Mouse (Mus musculus) liver, adult 2 months (tissue): ENCODE results near the gene Ccl27a. TPM values are rescaled to one million over a fixed set of nuclear protein-coding genes. Genes with fewer than 3 reads are reported as not detected.
A peak's percentile ranks its signal among the peaks of the same experiment; 100 is the strongest.
"Not testable (repeated sequence)": the region's sequence is repeated elsewhere in the genome, so short reads cannot be mapped to it uniquely, and the experiment has no call there.

Source experiments
- DNase-seq: peaks from one replicate; pipeline ENCODE4 v3.0.0-alpha.2; 2011; ENCODE audit warnings: low read depth, low spot score; ENCODE audit errors: extremely low read depth
- H3K27ac ChIP-seq: fragments of 200-500 bp; replicated peaks from 2 replicates; pipeline ENCODE4 v1.5.1; 2012; ENCODE audit warnings: low read depth, mild to moderate bottlenecking, control low read depth, inconsistent platforms, low read length; ENCODE audit not compliant: insufficient read depth
- H3K27me3 ChIP-seq: fragments of 200-500 bp; 2 replicates; pipeline ENCODE4 v1.6.1; 2012; ENCODE audit warnings: mild to moderate bottlenecking, moderate library complexity, low read length, inconsistent platforms; ENCODE audit not compliant: control insufficient read depth, insufficient read depth
- H3K36me3 ChIP-seq: fragments of 200-500 bp; 2 replicates; pipeline ENCODE4 v1.6.1; 2012; ENCODE audit warnings: low read length, inconsistent platforms; ENCODE audit not compliant: control insufficient read depth, insufficient read depth
- H3K4me1 ChIP-seq: fragments of 200-500 bp; 2 replicates; pipeline ENCODE4 v1.6.1; 2011; ENCODE audit warnings: low read length; ENCODE audit not compliant: control insufficient read depth, insufficient read depth
- H3K4me3 ChIP-seq: fragments of 200-500 bp; 2 replicates; pipeline ENCODE4 v1.5.1; 2011; ENCODE audit warnings: low read depth, mild to moderate bottlenecking, control low read depth, low read length, moderate library complexity; ENCODE audit not compliant: insufficient read depth
- H3K79me2 ChIP-seq: fragments of 200-500 bp; 2 replicates; pipeline ENCODE4 v1.6.1; 2012; ENCODE audit warnings: inconsistent platforms, mild to moderate bottlenecking, low read length, moderate library complexity; ENCODE audit not compliant: control insufficient read depth, insufficient read depth
- H3K9ac ChIP-seq: fragments of 200-500 bp; 2 replicates; pipeline ENCODE4 v1.6.1; 2012; ENCODE audit warnings: low read depth, mild to moderate bottlenecking, control low read depth, inconsistent platforms, low read length
- WGBS: fragments of 180-500 bp; shearing (Covaris S2); methylation state at CpG from one replicate; pipeline ENCODE4 v1.1.7; 2018; 5-methylcytosine and 5-hydroxymethylcytosine counted together
- polyA plus RNA-seq: library from polyadenylated mRNA; depleted of rRNA; stranded (reverse); fragments of >200 nt; gene quantifications from 2 replicates; pipeline ENCODE4 v1.2.3, GENCODE M21; 2012; rRNA removed
- total RNA-seq: library from RNA; depleted of rRNA; stranded (reverse); fragments of >200 nt; gene quantifications from 2 replicates; pipeline ENCODE4 v1.2.3, GENCODE M21; 2014; rRNA removed

Gene Ccl27a
- total RNA-seq (11.9 and 13.1 TPM in 2 replicates), polyA plus RNA-seq (33.3 and 39.4 TPM in 2 replicates)

DNA sequence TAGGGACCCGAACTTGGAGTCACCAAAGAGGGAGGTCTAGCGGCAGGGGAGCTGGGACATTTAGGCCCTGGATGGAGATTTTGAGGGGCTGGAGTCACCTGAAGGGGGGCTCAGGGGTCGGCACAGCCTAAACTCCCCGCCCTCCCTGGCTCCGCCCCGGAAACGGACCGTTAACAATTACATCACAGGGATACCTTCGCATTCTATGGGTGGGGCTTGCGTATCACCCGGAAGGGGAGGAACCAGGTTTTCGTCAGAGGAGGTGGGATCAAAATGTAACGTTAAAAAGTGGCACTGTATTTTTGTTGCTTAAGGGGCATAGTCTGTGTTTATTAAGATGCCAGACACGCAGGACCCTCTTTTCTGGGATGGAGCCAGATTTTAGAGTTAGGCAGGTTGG is at the start of gene Ccl27a:
Gene Ccl27a (minus strand): TSS at position 246 of the 400 bp plus-strand sequence.
- H3K4me1 ChIP-seq, H3K36me3 ChIP-seq, H3K27me3 ChIP-seq, H3K79me2 ChIP-seq: not testable (repeated sequence)
- Histone ChIP-seq H3K4me3 (peak within 1 kb of the TSS; percentile 57), H3K27ac (peak within 1 kb of the TSS; percentile 60), H3K9ac (peak within 1 kb of the TSS; percentile 77; the same call in 1 of the 2 replicates)
- DNase-seq, result peak; percentile 80
- WGBS, result 4% methylated on average over 12 of the region's 14 CpGs

DNA sequence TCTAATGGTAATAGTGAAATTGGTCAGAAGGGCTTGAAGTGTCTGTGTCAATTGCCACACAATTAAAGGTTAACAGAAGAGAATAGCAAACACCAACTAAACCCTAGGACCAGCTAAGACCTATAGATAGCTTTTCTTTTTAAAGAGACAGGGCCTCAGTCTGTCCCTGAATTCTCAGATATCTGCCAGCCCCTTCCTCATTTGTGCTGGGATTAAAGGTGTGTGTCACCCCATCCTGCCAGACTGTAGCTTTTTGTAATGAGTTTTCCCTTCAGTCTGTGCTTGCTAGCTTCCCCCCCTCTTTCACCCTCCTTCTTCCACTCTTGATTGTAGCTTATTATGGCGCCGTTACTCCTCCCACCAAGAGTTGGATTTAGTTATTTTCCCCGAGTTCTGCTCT is 9.2 kb upstream of the Ccl27a start:
- H3K9ac ChIP-seq, H3K27ac ChIP-seq, H3K4me1 ChIP-seq, H3K36me3 ChIP-seq, H3K79me2 ChIP-seq, DNase-seq, H3K27me3 ChIP-seq, H3K4me3 ChIP-seq: not testable (repeated sequence)
- 64% methylated on average over 3 of the region's 3 CpGs for WGBS

DNA sequence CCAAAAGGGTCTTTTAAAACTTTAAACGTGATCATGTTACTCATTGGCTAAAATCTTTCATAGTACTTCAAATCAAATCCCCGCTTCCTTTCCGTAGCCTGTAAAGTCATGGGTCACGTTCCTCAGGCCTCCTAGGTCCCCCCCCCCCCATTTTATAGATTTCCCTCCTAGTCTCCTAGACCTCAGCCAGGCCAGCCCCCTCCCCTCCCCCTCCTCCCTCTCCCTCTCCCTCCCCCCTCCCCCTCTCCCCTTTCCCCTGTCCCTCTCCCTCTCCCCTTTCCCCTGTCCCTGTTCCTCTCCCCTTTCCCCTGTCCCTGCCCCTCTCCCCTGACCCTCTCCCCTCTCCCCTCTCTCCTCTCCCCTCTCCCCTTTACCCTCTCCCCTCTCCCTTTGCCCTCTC is 8.7 kb upstream of the Ccl27a start:
- not testable (repeated sequence) for DNase-seq, H3K9ac ChIP-seq, H3K79me2 ChIP-seq, H3K4me3 ChIP-seq, H3K4me1 ChIP-seq, H3K27me3 ChIP-seq, H3K27ac ChIP-seq, H3K36me3 ChIP-seq
- 54% methylated on average over 4 of the region's 4 CpGs for WGBS

DNA sequence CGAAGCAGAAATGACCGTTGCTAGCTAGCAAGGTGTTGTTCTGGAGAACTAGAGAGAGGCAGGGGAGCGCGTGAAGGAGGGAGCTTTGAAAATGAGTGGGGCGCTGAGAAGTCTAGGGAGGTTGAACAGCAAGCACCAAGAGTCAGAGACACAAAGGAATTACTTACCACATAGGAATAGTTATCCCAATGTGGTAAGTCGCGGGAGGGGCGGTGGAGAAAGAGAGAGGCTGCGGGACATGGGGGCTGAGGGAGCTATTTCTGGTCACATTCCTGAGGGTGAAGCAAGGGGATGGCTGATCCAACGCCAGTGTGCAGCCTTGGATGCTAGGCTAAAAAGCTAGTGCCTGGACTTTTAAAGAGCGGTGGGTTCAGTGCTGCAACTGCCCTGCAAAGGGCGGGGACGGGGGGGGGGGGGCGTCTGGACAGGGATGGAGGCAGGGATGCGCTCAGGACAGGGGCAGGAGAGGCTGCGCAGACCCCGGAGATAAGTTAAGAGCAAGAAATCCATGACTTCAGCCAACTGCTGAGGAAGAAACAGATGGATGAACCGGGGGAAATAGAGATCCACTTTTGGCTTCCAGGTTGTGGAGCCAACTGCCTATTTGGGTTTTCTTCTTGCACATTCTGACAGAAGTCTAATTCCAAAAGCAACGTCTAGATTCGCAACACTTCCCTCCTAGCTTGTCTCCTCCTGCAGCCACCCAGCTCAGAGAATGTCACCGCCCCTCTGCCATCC is 7.9 kb upstream of the Ccl27a start:
- DNase-seq, H3K79me2 ChIP-seq, H3K36me3 ChIP-seq, H3K9ac ChIP-seq, H3K4me1 ChIP-seq, H3K4me3 ChIP-seq, H3K27ac ChIP-seq, H3K27me3 ChIP-seq: not testable (repeated sequence)
- 37% methylated on average over 18 of the region's 21 CpGs for WGBS

DNA sequence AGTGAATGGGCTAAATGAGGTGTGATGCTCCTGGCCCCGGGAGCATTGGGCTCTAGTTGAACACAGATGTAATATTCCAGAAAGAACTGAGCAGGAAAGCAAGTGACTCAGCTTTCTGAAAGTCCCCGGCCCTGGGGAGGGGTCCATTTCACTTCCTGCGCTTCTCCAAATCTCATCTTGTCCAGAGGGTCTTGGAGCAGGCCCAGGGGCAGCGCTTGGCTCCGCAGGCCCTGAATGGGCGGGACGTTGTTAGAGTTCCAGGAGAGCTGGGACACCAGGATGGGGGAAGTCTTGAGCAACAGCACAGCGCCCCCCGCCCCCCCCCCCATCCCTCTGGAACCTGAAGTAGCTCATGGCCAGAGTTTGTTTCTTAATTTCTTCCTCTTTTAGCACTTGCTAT is 7.2 kb upstream of the Ccl27a start:
- H3K9ac ChIP-seq, H3K4me3 ChIP-seq, H3K27me3 ChIP-seq, H3K4me1 ChIP-seq, H3K27ac ChIP-seq, DNase-seq, H3K79me2 ChIP-seq, H3K36me3 ChIP-seq: not testable (repeated sequence)
- WGBS, result 69% methylated on average over 9 of the region's 9 CpGs

DNA sequence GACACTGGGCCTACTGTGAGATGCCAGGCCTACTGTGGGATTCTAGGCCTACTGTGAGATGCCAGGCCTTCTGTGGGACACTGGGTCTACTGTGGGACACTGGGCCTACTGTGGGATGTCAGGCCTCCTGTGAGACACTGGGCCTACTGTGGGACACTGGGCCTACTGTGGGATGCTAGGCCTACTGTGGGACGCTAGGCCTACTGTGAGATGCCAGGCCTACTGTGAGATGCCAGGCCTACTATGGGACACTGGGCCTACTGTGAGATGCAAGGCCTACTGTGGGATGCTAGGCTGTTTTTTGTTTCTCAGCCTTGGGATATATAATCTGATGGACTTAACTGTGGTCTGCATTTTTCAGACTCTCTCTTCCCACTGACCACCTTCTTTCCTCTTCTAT is 1.8 kb upstream of the Ccl27a start:
- H3K4me3 ChIP-seq, DNase-seq, H3K4me1 ChIP-seq, H3K36me3 ChIP-seq, H3K27me3 ChIP-seq, H3K9ac ChIP-seq, H3K27ac ChIP-seq, H3K79me2 ChIP-seq: not testable (repeated sequence)
- 92% methylated on average over 1 of the region's 1 CpGs for WGBS

DNA sequence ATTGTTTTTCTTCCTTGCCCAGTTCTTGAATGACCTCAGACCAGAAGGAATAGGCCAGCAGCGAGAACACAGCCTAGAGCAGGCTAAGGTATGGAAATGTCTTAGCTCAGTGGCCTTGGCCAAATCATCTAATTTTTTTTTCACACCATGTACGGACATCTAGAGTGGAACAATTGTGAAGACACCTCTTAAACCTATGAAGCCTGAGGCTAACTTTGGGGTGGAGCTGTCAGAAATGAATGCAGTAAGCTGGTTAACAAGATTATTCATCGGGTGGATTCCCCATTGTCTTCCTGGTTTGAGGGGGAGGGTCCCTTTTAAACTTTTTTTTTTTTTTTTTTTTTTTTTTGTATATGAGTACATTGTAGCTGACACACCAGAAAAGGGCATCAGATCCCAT is 459 bp upstream of the Ccl27a start:
- not testable (repeated sequence) for DNase-seq, H3K79me2 ChIP-seq, H3K27me3 ChIP-seq, H3K36me3 ChIP-seq, H3K4me1 ChIP-seq
- 0 out of 2 replicates have a peak overlapping the region, but pooled peaks have one; percentile 45 for H3K4me3 ChIP-seq
- H3K27ac ChIP-seq, result peak overlapping the region; percentile 28
- WGBS, result 83% methylated on average over 3 of the region's 3 CpGs
- H3K9ac ChIP-seq, result peak overlapping the region; percentile 8; the same call in 1 of the 2 replicates

DNA sequence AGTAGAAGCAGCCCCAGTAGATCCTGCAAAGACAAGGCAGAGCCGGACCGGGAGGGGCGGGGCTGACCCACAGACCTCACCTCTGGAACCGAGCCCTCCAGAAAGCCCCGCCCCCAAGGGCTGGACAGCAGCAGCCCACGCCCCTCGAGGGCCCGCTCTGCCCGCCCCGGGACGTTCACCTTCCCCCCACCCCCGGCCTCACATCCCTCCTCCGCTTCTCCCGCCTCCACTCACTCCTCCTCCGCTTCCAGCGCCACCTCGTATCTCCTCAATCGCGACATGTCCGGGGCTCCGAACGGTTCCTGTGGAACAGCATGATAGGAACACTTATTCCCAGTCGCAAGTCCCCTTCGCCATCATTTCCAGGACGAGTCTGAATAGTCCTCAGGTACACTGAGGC is 545 bp downstream of the Ccl27a start:
- H3K27me3 ChIP-seq, H3K79me2 ChIP-seq, H3K36me3 ChIP-seq, H3K4me1 ChIP-seq: not testable (repeated sequence)
- Histone ChIP-seq H3K27ac (peak overlapping the region; percentile 60), H3K4me3 (peak overlapping the region; percentile 47), H3K9ac (0 out of 2 replicates have a peak overlapping the region, but pooled peaks have one; percentile 25)
- 0% methylated on average over 18 of the region's 25 CpGs for WGBS
- DNase-seq, result peak; percentile 69

DNA sequence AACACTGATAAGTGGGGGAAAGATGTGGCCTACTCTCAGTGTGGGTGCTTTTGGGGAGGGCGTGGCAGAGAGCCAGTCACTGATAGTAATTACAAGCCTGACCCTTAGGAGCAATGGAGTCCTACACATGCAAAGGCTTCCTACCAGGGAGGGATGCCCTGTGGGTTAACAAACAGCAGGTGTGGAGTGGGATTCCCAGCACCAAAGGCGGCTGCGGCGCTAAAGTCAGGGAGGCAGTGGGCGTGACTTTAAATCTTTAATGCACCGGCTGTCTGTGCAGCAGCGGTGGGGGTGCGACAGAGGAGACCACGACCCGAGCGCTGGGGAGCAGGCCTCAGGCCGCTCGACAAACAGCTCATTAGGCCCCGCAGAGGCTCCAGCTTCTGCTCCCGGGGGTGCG is 1.1 kb downstream of the Ccl27a start:
- not testable (repeated sequence) for H3K27me3 ChIP-seq, H3K36me3 ChIP-seq, H3K79me2 ChIP-seq, H3K4me1 ChIP-seq, DNase-seq
- WGBS, result 7% methylated on average over 7 of the region's 16 CpGs
- peak overlapping the region; percentile 51 for H3K27ac ChIP-seq
- peak overlapping the region; percentile 77 for H3K9ac ChIP-seq
- peak overlapping the region; percentile 57 for H3K4me3 ChIP-seq
